Mouse (Mus musculus): ENCODE data around the gene Slco4a1. TPM values are rescaled to one million over a fixed set of nuclear protein-coding genes. Genes with fewer than 3 reads are reported as not detected.

Gene Slco4a1
- polyA plus RNA-seq, 1 experiment from 2014 or later = 0.26 TPM

- 32% methylated on average over 7 of the region's 7 CpGs for WGBS
- no peak overlapping the region for H3K4me3 ChIP-seq
- H3K4me1 ChIP-seq (replicated peaks) = peaks cover 11% of the 10 kb centered on the region; the same call in 1 of the 2 replicates
- no peaks in the 10 kb centered on the region for H3K9me3 ChIP-seq (replicated peaks)
- H3K4me2 ChIP-seq = no peak overlapping the region
- H3K27ac ChIP-seq = no peak overlapping the region
- ATAC-seq (replicated peaks; ENCODE audit: insufficient number of reproducible peaks, insufficient read depth, low FRiP score, low read depth) = peak; percentile 62
- H3K27me3 ChIP-seq = peaks cover 14% of the 10 kb centered on the region; the same call in 1 of the 2 replicates
- no peak overlapping the region for H3K9ac ChIP-seq
- no peaks in the 10 kb centered on the region for H3K36me3 ChIP-seq
Measured at GRCm38 (mm10) chr2:180473080-180473440, 17.0 kb downstream of the Slco4a1 start.

- Histone ChIP-seq H3K4me1 (replicated peaks) (peaks cover 10% of the 10 kb centered on the region; the same call in 1 of the 2 replicates), H3K9ac (no peak overlapping the region), H3K9me3 (replicated peaks) (no peaks in the 10 kb centered on the region), H3K4me2 (no peak overlapping the region), H3K36me3 (no peaks in the 10 kb centered on the region), H3K27ac (no peak overlapping the region), H3K27me3 (peaks cover 19% of the 10 kb centered on the region), H3K4me3 (no peak overlapping the region)
- 90% methylated on average over 3 of the region's 3 CpGs for WGBS
- no peak for ATAC-seq (replicated peaks; ENCODE audit: insufficient number of reproducible peaks, insufficient read depth, low FRiP score, low read depth)
Measured at GRCm38 (mm10) chr2:180474864-180475263, 18.8 kb downstream of the Slco4a1 start.

DNA sequence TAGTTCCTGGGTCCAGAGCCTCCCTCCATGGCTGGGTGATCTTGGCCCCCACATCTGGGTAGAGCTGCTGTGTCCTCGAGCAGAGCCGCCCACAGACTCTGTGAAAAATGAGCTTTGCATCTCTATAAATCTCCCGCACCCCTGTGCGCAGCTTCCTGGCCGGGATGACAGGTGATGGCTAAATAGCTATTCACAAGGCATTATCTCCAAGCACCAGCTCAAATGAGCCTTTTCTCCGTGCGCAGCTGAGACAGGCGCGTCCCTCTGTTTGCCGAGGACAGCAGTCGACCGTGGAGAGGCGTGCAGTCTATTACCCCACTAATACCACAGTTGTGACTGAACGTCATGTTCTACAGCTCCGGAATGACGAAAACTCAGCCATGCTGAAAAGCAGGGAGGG is 26.2 kb downstream of the Slco4a1 start:
- H3K9ac ChIP-seq = no peak overlapping the region
- H3K9me3 ChIP-seq (replicated peaks) = no peaks in the 10 kb centered on the region
- no peaks in the 10 kb centered on the region for H3K4me1 ChIP-seq (replicated peaks)
- no peak overlapping the region for H3K4me3 ChIP-seq
- H3K27me3 ChIP-seq = peaks cover 43% of the 10 kb centered on the region
- no peak for ATAC-seq (replicated peaks; ENCODE audit: insufficient number of reproducible peaks, insufficient read depth, low FRiP score, low read depth)
- 43% methylated on average over 16 of the region's 16 CpGs for WGBS
- no peaks in the 10 kb centered on the region for H3K36me3 ChIP-seq
- no peak overlapping the region for H3K27ac ChIP-seq
- no peak overlapping the region for H3K4me2 ChIP-seq

DNA sequence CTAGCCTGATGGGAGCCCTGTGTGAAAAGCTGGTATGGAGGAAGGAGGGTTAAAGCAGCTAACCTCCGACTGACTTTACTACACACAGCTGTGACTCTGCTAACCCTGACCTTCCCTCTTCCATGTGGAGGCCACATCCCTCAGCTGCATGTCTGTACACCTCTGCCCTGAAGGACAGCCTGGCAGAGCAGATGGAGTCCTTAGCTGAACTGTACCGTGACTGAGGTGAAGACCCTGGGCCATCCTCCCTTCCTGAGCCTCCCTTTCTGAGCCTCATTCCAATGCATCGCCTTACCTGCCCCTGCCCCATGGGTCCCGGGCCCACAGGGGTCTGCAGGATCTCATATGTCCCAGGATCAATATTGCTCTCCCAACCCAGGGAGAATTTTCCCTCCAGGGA is 28.8 kb downstream of the Slco4a1 start:
- no peak for ATAC-seq (replicated peaks; ENCODE audit: insufficient number of reproducible peaks, insufficient read depth, low FRiP score, low read depth)
- no peak overlapping the region for H3K27ac ChIP-seq
- H3K9ac ChIP-seq = no peak overlapping the region
- no peaks in the 10 kb centered on the region for H3K9me3 ChIP-seq (replicated peaks)
- peaks cover 51% of the 10 kb centered on the region for H3K27me3 ChIP-seq
- 72% methylated on average over 4 of the region's 4 CpGs for WGBS
- H3K4me2 ChIP-seq = no peak overlapping the region
- H3K4me1 ChIP-seq (replicated peaks) = no peaks in the 10 kb centered on the region
- no peak overlapping the region for H3K4me3 ChIP-seq
- no peaks in the 10 kb centered on the region for H3K36me3 ChIP-seq

DNA sequence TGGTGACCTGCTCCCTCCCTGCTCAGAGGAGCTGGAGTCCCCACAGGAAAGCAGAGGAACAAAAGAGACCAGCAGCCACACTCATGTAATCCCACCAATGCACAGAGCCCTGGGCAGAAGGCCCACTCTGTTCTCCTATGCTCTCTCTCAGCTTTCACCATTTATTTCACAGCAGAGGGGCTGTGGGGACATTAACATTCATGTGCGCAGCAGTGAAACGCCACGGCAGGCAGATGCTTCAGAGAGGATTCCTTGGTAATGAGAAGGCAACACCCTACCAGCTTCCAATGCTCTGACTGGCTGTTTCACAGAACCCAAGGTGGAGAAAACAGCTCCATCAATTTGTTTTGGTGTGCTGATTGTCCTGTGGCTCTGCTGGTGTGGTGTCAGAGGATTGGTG is 29.3 kb downstream of the Slco4a1 start:
- Histone ChIP-seq H3K4me1 (replicated peaks) (no peaks in the 10 kb centered on the region), H3K27me3 (peaks cover 51% of the 10 kb centered on the region), H3K36me3 (no peaks in the 10 kb centered on the region), H3K9ac (no peak overlapping the region), H3K4me3 (no peak overlapping the region), H3K9me3 (replicated peaks) (no peaks in the 10 kb centered on the region), H3K27ac (no peak overlapping the region), H3K4me2 (no peak overlapping the region)
- 69% methylated on average over 3 of the region's 3 CpGs for WGBS
- ATAC-seq (replicated peaks; ENCODE audit: insufficient number of reproducible peaks, insufficient read depth, low FRiP score, low read depth) = no peak

DNA sequence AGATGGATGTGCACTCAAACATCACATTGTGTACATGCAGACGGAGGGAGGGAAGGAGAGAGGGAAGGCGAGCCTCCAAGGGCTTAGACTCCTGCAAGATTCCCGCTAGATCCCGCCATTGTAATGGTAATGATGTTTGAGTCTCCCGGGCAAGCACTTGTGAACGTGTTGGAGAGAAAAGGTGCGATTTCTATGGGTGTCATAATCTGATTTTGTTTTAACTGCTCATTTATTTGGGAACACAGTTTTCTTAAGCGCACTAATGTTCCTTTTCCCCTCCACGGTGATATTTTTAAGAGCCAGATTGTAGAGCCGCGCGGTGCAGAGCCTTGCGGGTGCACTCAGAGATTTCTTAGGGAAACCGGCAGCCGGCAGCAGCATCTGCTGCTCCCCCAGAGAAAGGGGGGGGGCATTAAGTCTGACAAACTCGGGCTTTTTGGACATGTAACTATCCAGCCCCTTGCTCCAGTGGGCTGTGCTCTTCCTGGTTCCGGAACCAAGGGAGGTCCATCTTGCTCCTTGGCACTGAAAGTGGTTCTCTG is 32.2 kb downstream of the Slco4a1 start:
- Histone ChIP-seq H3K4me3 (no peak overlapping the region), H3K36me3 (no peaks in the 10 kb centered on the region), H3K9ac (no peak overlapping the region), H3K9me3 (replicated peaks) (no peaks in the 10 kb centered on the region), H3K27me3 (peaks cover 29% of the 10 kb centered on the region), H3K27ac (no peak overlapping the region), H3K4me2 (no peak overlapping the region), H3K4me1 (replicated peaks) (no peaks in the 10 kb centered on the region)
- 21% methylated on average over 17 of the region's 17 CpGs for WGBS
- no peak for ATAC-seq (replicated peaks; ENCODE audit: insufficient number of reproducible peaks, insufficient read depth, low FRiP score, low read depth)

- no peak for ATAC-seq (replicated peaks; ENCODE audit: insufficient number of reproducible peaks, insufficient read depth, low FRiP score, low read depth)
- Histone ChIP-seq H3K36me3 (no peaks in the 10 kb centered on the region), H3K9ac (no peak overlapping the region), H3K4me3 (no peak overlapping the region), H3K27me3 (peaks cover 42% of the 10 kb centered on the region), H3K4me1 (replicated peaks) (peaks cover 18% of the 10 kb centered on the region), H3K27ac (no peak overlapping the region), H3K4me2 (no peak overlapping the region), H3K9me3 (replicated peaks) (no peaks in the 10 kb centered on the region)
- WGBS = 52% methylated on average over 8 of the region's 8 CpGs
Measured at GRCm38 (mm10) chr2:180495906-180496305, 39.9 kb downstream of the Slco4a1 start.

GRCm38 (mm10) chr2:180499741-180500140 is 43.7 kb downstream of the Slco4a1 start, which contains the start of gene Ntsr1:
TSS of gene Ntsr1 (plus strand) at chr2:180499976.
- Histone ChIP-seq H3K27me3 (peaks cover 67% of the 10 kb centered on the region), H3K9me3 (replicated peaks) (no peaks in the 10 kb centered on the region), H3K36me3 (no peaks in the 10 kb centered on the region), H3K4me3 (peak within 1 kb of the TSS; percentile 38), H3K9ac (no peak within 1 kb of the TSS), H3K4me2 (peak within 1 kb of the TSS; percentile 60), H3K4me1 (replicated peaks) (peaks cover 22% of the 10 kb centered on the region), H3K27ac (no peak within 1 kb of the TSS)
- no peak for ATAC-seq (replicated peaks; ENCODE audit: insufficient number of reproducible peaks, insufficient read depth, low FRiP score, low read depth)
- under 1% methylated on average over 30 of the region's 30 CpGs for WGBS

DNA sequence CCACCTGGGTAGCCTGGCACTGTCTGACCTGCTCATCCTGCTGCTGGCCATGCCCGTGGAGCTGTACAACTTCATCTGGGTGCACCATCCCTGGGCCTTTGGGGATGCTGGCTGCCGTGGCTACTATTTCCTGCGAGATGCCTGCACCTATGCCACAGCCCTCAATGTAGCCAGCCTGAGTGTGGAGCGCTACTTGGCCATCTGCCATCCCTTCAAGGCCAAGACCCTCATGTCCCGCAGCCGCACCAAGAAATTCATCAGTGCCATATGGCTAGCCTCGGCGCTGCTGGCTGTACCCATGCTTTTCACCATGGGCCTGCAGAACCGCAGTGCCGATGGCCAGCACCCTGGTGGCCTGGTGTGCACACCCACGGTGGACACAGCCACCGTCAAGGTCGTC is 44.7 kb downstream of the Slco4a1 start:
- peaks cover 65% of the 10 kb centered on the region for H3K27me3 ChIP-seq
- H3K4me3 ChIP-seq = 0 out of 2 replicates have a peak overlapping the region, but pooled peaks have one; percentile 7
- no peaks in the 10 kb centered on the region for H3K36me3 ChIP-seq
- no peak overlapping the region for H3K9ac ChIP-seq
- no peak for ATAC-seq (replicated peaks; ENCODE audit: insufficient number of reproducible peaks, insufficient read depth, low FRiP score, low read depth)
- H3K4me2 ChIP-seq = 0 out of 2 replicates have a peak overlapping the region, but pooled peaks have one; percentile 0
- H3K27ac ChIP-seq = no peak overlapping the region
- H3K4me1 ChIP-seq (replicated peaks) = peaks cover 22% of the 10 kb centered on the region
- no peaks in the 10 kb centered on the region for H3K9me3 ChIP-seq (replicated peaks)
- WGBS = 34% methylated on average over 13 of the region's 13 CpGs

- no peaks in the 10 kb centered on the region for H3K36me3 ChIP-seq
- WGBS = 34% methylated on average over 9 of the region's 9 CpGs
- peaks cover 22% of the 10 kb centered on the region for H3K4me1 ChIP-seq (replicated peaks)
- ATAC-seq (replicated peaks; ENCODE audit: insufficient number of reproducible peaks, insufficient read depth, low FRiP score, low read depth) = no peak
- H3K4me3 ChIP-seq = 0 out of 2 replicates have a peak overlapping the region, but pooled peaks have one; percentile 7
- H3K9ac ChIP-seq = no peak overlapping the region
- 0 out of 2 replicates have a peak overlapping the region, but pooled peaks have one; percentile 0 for H3K4me2 ChIP-seq
- no peak overlapping the region for H3K27ac ChIP-seq
- peaks cover 65% of the 10 kb centered on the region for H3K27me3 ChIP-seq
- no peaks in the 10 kb centered on the region for H3K9me3 ChIP-seq (replicated peaks)
Measured at GRCm38 (mm10) chr2:180501217-180501967, 45.3 kb downstream of the Slco4a1 start.

DNA sequence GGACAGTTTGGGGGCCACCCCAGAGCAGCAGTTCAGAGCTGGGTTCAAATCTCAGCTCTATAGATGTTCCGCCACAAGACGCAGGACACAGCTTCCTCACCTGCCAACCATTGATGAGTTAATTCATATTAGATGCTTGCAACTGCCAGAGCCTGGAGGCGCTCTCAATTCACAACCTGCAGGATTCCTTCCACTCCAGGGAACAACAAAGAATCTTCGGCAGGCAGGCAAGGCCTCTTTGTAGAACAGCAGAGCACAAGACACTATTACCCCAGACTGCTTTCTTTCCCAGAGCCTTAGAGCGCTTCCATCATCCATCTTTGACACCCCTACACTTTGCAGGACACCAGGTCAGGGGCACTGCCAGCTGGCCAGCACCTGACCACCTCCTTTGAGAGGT is 50.2 kb downstream of the Slco4a1 start:
- no peak for ATAC-seq (replicated peaks; ENCODE audit: insufficient number of reproducible peaks, insufficient read depth, low FRiP score, low read depth)
- no peak overlapping the region for H3K4me2 ChIP-seq
- H3K4me1 ChIP-seq (replicated peaks) = peaks cover 1% of the 10 kb centered on the region
- H3K9ac ChIP-seq = no peak overlapping the region
- WGBS = 83% methylated on average over 5 of the region's 5 CpGs
- no peak overlapping the region for H3K27ac ChIP-seq
- no peak overlapping the region for H3K4me3 ChIP-seq
- H3K27me3 ChIP-seq = peaks cover 22% of the 10 kb centered on the region
- no peaks in the 10 kb centered on the region for H3K9me3 ChIP-seq (replicated peaks)
- no peaks in the 10 kb centered on the region for H3K36me3 ChIP-seq

Data from heart, embryonic 15.5 days (tissue).